Mouse (Mus musculus) heart, adult 2 months (tissue): Measurements from ENCODE around the gene Emilin1. TPM values are rescaled to one million over a fixed set of nuclear protein-coding genes. Genes with fewer than 3 reads are reported as not detected.

Experiments
- DNase-seq, 2 experiments: peaks; one replicate each; pipeline ENCODE4 v3.0.0; 2021
- H3K27ac ChIP-seq: fragments of 200-600 bp; 2 replicates; pipeline ENCODE4 v1.8.1; 2022
- H3K27me3 ChIP-seq: fragments of 200-500 bp; 2 replicates; pipeline ENCODE4 v1.6.1; 2012; ENCODE audit warnings: mild to moderate bottlenecking, low read length, inconsistent platforms, mixed read lengths; ENCODE audit not compliant: control insufficient read depth, insufficient read depth
- H3K36me3 ChIP-seq: fragments of 200-500 bp; 2 replicates; pipeline ENCODE4 v1.6.1; 2012; ENCODE audit warnings: low read length, inconsistent platforms; ENCODE audit not compliant: control insufficient read depth, insufficient read depth
- H3K4me1 ChIP-seq: fragments of 200-500 bp; 2 replicates; pipeline ENCODE4 v1.6.1; 2011; ENCODE audit warnings: low read length; ENCODE audit not compliant: control insufficient read depth, insufficient read depth
- H3K4me3 ChIP-seq: fragments of 200-600 bp; 2 replicates; pipeline ENCODE4 v1.8.1; 2022
- H3K79me2 ChIP-seq: fragments of 200-500 bp; replicated peaks from 2 replicates; pipeline ENCODE4 v1.6.1; 2012; ENCODE audit warnings: mild to moderate bottlenecking, inconsistent platforms, low read length, moderate library complexity, mixed read lengths; ENCODE audit not compliant: control insufficient read depth, insufficient read depth
- H3K9ac ChIP-seq: fragments of 200-500 bp; 2 replicates; pipeline ENCODE4 v1.6.1; 2012; ENCODE audit warnings: low read depth, mild to moderate bottlenecking, control low read depth, inconsistent platforms, low read length, mixed read lengths
- CTCF ChIP-seq: fragments of 200-600 bp; IDR thresholded peaks from 2 replicates; pipeline ENCODE4 v1.8.1; 2022; ENCODE audit warnings: antibody characterized with exemption, mild to moderate bottlenecking, moderate library complexity
- EP300 ChIP-seq: fragments of 200-500 bp; IDR thresholded peaks from 2 replicates; pipeline ENCODE4 v1.6.1; 2011; ENCODE audit warnings: low read depth, low read length, control low read depth; ENCODE audit not compliant: insufficient read depth
- POLR2A ChIP-seq: fragments of 200-500 bp; IDR thresholded peaks from 2 replicates; pipeline ENCODE4 v1.6.1; 2011; ENCODE audit warnings: mild to moderate bottlenecking, low read depth, low read length, control low read depth; ENCODE audit not compliant: insufficient read depth
- WGBS: fragments of 180-500 bp; shearing (Covaris S2); methylation state at CpG from one replicate; pipeline ENCODE4 v1.1.7; 2018; 5-methylcytosine and 5-hydroxymethylcytosine counted together
- intact Hi-C: fragments of 180-260 bp; cut with DNase I; formaldehyde crosslinking; loops from one replicate; pipeline ENCODE4 v1.15.1; 2025
- polyA plus RNA-seq: library from polyadenylated mRNA; depleted of rRNA; stranded (reverse); fragments of >200 nt; gene quantifications from 2 replicates; pipeline ENCODE4 v1.2.3, GENCODE M21; 2012
- total RNA-seq, 2 experiments: library from RNA; stranded (reverse); gene quantifications; 2 replicates each; pipeline ENCODE4 v1.2.3; 2021

Gene Emilin1
- total and polyA plus RNA-seq, 3 experiments, result 21.2 to 30.6 (median 21.3) TPM

DNA sequence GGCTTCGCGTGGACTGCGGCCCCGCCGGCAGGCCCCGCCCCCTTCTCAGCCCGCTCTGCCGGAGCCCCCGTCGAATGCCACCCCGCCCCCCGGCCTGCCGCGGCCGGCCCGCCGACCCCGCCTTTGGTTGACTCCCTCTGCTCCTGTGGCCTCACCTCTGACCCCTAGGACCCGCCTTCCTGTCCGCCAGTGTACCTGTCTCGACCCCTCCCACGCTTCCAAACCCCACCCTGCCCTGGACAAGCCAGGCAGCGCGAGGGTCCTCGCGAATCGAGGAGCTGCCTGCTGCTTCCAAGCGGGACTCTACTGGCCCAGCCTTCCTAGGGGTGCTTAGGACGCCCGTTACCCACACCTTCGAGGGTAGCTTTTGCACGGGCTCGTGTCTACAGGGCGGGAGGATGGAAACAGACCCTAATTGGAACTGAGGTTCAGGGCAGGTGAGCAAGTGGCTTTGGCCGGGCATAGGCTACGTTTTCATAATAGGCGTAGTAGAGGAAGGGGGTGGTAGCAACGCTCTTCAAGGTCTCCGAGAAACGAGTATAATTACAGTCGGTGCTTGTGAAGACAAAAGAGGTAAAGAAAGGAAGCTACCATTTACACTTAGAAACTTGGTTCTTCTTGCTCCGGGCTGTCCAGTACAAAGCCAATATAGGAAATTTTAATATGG is 24.0 kb upstream of the Emilin1 start:
- WGBS, result 2% methylated on average over 37 of the region's 42 CpGs

DNA sequence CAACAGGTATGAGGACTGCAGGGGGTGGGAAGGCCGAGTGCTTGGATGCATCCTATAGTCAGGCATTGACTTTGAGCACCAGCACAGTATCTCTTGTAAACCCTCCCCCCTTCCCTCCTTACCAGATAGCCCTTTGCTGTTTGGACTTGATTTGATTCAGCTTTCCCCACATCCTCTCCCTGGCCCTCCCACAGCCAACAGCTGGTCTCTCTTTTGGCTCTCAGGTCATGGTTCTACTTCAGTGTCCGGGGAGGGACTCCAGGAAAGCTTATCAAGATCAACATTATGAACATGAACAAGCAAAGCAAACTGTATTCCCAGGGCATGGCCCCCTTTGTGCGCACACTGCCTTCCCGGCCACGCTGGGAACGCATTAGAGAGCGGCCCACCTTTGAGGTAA is 22.8 kb upstream of the Emilin1 start:
- 73% methylated on average over 7 of the region's 7 CpGs for WGBS
- H3K27ac ChIP-seq, result no peak overlapping the region
- no peaks in the 10 kb centered on the region for H3K36me3 ChIP-seq
- H3K79me2 ChIP-seq, result no peaks in the 10 kb centered on the region
- no peak overlapping the region for H3K9ac ChIP-seq
- no peak overlapping the region for H3K4me3 ChIP-seq
- H3K4me1 ChIP-seq, result no peaks in the 10 kb centered on the region
- no peak for DNase-seq
- H3K27me3 ChIP-seq, result no peaks in the 10 kb centered on the region
- TF ChIP-seq EP300 (no peak), POLR2A (0 out of 2 replicates have a peak, but pooled peaks have one; percentile 26)
- intact Hi-C loops, result loop anchor here (2.0 kb wide), 1 partner anchor 14 kb away; no protein-coding TSS in a partner anchor

More for the DNA sequence above, 24.0 kb upstream of the Emilin1 start:
- peak overlapping the region; percentile 84 for H3K4me3 ChIP-seq
- intact Hi-C loops, result no loop called here
- no peaks in the 10 kb centered on the region for H3K79me2 ChIP-seq
- peak overlapping the region; percentile 86 for H3K27ac ChIP-seq
- peak overlapping the region; percentile 61 for H3K9ac ChIP-seq
- no peak for TF ChIP-seq EP300
- no peaks in the 10 kb centered on the region for H3K4me1 ChIP-seq
- no peak for DNase-seq
- H3K36me3 ChIP-seq, result no peaks in the 10 kb centered on the region
- H3K27me3 ChIP-seq, result no peaks in the 10 kb centered on the region

DNA sequence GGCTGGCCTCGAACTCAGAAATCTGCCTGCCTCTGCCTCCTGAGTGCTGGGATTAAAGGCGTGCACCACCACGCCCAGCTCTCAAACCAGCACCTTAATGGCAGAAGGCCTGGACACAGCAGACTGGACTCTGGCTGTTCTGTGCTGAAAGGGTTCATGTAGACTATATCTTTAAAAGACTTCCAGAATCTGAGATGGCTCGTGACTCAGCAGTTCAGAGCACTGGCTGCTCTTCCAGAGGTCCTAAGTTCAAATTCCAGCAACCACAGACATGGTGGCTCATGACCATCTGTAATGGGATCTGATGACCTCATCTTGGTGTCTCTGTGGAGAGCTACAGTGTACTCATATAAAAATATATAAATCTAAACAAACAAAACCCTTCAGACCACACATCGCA is 11.3 kb upstream of the Emilin1 start:
- no peaks in the 10 kb centered on the region for H3K79me2 ChIP-seq
- no peak for TF ChIP-seq POLR2A
- no peak for TF ChIP-seq EP300
- intact Hi-C loops, result no loop called here

DNA sequence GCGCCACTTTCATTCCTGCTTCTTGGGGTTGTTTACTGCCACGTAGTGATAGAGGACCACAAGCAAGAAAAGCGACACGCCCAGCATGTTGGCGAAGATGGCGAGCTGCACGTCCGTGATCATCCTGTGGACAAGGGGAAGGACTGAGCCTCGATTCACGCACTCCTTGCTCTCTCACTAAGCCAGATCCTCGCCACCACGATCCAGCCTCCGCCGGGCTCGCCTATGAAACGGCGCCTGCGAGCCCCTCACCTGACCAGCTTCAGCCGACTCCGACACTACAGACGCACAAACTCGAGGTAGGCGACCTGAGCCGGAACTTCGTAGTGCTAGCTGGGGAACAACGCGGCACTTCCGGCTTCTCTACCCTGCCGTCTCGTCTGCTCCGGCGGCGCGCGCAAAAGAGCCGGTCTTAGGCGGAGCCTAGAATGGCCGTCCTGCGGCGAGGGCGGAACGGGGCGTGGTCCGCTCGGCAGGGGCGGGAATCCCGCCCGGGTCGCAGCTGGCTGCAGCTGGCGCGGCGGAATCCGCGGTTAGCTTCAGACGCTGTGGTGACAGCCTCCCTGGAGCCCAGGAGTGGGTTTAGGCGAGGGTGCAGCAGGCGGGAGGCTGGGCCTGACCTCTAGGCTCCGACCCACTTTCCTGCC is 5.7 kb upstream of the Emilin1 start, which contains the start of gene Ost4:
Gene Ost4, minus strand, starts transcription at position 376 of the 647 bp plus-strand sequence.
- under 1% methylated on average over 58 of the region's 58 CpGs for WGBS

More for the DNA sequence above, 11.3 kb upstream of the Emilin1 start:
- DNase-seq, result no peak
- 88% methylated on average over 5 of the region's 5 CpGs for WGBS
- Histone ChIP-seq H3K4me1 (peaks cover 2% of the 10 kb centered on the region), H3K4me3 (no peak overlapping the region), H3K27me3 (no peaks in the 10 kb centered on the region), H3K9ac (no peak overlapping the region), H3K36me3 (peaks cover 3% of the 10 kb centered on the region; the same call in 1 of the 2 replicates), H3K27ac (no peak overlapping the region)

DNA sequence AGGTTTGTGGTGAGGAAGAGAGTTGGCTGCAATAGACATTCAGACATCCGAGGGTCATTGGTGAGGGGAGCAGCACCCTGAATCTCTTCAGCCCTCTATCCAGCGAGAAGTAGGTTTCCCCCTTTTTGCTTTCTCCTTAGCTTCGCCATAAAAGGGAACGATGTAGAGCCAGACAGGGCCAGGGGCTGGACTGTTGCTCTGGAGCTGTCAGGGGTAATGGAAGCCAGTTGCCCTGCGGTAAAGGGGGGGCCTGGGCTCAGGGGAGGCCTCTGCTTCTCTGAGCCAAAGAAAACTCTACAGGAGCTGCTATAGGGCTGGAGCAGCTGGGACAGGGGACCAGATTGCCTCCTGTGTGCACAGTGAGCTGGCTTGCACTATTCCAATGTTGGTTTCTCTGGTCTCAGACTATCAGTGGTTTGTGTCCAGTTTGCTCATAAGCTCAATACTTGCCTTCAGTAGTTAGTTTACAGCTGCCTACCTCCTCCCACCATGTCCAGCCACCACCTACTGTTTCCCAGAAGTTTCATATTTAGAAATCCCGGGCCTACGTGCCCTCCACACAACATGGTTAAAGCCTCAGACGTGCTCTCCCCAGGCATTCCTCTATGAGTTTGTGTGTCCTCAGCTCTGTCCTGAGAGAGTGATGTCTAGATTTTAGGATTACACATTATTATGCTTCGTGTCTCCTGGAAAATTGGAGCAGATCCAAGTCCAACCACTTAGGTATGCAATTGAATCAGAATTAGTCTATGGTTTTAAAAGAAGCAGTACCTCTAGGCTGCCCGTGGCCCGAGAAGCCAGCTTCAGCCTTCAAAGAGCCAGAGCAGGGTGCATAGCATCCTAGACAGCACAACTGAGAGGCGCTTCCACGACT is 4.5 kb upstream of the Emilin1 start:
- intact Hi-C loops, result no loop called here
- no peaks in the 10 kb centered on the region for H3K79me2 ChIP-seq
- H3K27ac ChIP-seq, result peak overlapping the region; percentile 96
- peak overlapping the region; percentile 85; the same call in 1 of the 2 replicates for H3K9ac ChIP-seq
- peak; percentile 73 to 80 for DNase-seq
- H3K27me3 ChIP-seq, result no peaks in the 10 kb centered on the region
- peaks cover 3% of the 10 kb centered on the region; the same call in 1 of the 2 replicates for H3K36me3 ChIP-seq
- no peak for TF ChIP-seq EP300
- no peak for TF ChIP-seq POLR2A
- no peak for TF ChIP-seq CTCF
- H3K4me1 ChIP-seq, result peaks cover 17% of the 10 kb centered on the region
- 26% methylated on average over 13 of the region's 13 CpGs for WGBS
- H3K4me3 ChIP-seq, result no peak overlapping the region; the same call in 1 of the 2 replicates

More for the DNA sequence above, 5.7 kb upstream of the Emilin1 start, which contains the start of gene Ost4:
- Histone ChIP-seq H3K27ac (peak within 1 kb of the TSS; percentile 96), H3K4me3 (peak within 1 kb of the TSS; percentile 68), H3K36me3 (peaks cover 3% of the 10 kb centered on the region; the same call in 1 of the 2 replicates), H3K4me1 (peaks cover 15% of the 10 kb centered on the region), H3K27me3 (no peaks in the 10 kb centered on the region), H3K79me2 (no peaks in the 10 kb centered on the region), H3K9ac (peak within 1 kb of the TSS; percentile 88)
- intact Hi-C loops, result loop anchor here (1.0 to 2.0 kb wide), 2 partner anchors 20 to 39 kb away; partner anchors contain the start of gene Tmem214
- TF ChIP-seq POLR2A, result peak; percentile 89
- TF ChIP-seq EP300, result peak; percentile 79
- TF ChIP-seq CTCF, result no peak
- peak; percentile 99 for DNase-seq
